Mouse (Mus musculus): ENCODE measurements around the gene Nkx6-1. TPM values are rescaled to one million over a fixed set of nuclear protein-coding genes. Genes with fewer than 3 reads are reported as not detected.
A peak's percentile ranks its signal among the peaks of the same experiment; 100 is the strongest.

The Nkx6-1 gene
- polyA plus RNA-seq, 1 experiment from 2014 or later: 0.05 TPM

DNA sequence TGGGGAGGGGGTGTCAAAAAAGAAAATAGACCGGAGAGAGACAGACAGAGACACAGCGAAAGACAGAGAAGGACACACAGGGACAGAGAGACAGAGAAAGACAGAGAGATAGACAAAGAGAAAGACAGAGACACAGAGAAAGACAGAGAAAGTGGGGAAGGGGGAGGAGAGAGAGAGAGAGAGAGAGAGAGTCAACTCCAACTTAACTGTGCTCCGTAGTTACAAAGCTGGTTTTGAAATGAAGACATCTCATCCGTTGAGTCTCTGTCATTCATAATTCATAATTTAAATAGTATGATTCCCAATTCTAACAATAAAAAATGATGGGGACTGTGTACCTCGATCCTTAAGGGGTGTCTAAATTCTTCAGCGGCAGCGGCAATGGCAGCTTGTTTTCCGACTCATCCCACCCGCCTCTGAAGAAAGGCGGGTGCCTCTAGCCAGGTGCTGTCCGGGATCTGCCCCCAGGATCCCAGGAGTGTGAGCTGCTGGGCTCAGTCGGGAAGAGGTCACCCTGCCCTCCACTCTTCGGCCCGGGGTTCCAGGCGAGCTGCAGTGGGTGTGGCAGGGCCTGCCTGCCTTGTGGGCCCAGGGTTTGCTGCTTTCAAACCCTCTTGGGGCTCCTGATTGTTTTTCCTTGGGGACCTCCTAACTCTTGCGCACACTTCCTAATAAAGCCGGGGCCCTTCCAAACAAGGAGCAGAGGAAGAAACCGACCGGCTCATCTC lies 2.6 kb upstream of the Nkx6-1 start:
- Histone ChIP-seq H3K9me3 (replicated peaks) (no peaks in the 10 kb centered on the region), H3K36me3 (no peaks in the 10 kb centered on the region), H3K4me2 (no peak overlapping the region), H3K4me3 (no peak overlapping the region), H3K4me1 (replicated peaks) (peaks cover 28% of the 10 kb centered on the region), H3K27ac (no peak overlapping the region), H3K9ac (no peak overlapping the region), H3K27me3 (peaks cover 83% of the 10 kb centered on the region)
- ATAC-seq (replicated peaks; ENCODE audit: insufficient number of reproducible peaks, insufficient read depth, low FRiP score, low read depth): no peak
- WGBS: 2% methylated on average over 19 of the region's 19 CpGs

DNA sequence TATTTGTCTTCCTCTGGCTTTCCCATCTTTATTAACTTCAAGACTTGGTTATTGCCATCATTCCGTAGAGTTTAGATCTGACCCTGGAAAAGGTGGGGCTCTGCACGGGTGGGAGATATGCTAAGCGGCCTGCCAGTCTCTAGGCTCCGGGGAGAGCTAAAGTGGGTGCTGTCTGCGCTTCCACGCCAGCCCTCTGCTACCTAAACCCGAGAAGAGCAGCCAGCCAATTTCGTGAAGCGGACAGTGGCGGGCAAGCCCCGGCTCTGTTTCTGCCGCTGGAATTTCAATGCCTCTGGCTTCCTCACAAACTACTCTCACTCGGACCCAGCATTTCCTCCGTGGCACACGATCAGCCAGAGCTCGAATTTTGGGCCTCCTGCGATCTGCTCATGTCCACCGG lies 1.9 kb upstream of the Nkx6-1 start:
- no peak overlapping the region for H3K9ac ChIP-seq
- WGBS: 3% methylated on average over 18 of the region's 18 CpGs

DNA sequence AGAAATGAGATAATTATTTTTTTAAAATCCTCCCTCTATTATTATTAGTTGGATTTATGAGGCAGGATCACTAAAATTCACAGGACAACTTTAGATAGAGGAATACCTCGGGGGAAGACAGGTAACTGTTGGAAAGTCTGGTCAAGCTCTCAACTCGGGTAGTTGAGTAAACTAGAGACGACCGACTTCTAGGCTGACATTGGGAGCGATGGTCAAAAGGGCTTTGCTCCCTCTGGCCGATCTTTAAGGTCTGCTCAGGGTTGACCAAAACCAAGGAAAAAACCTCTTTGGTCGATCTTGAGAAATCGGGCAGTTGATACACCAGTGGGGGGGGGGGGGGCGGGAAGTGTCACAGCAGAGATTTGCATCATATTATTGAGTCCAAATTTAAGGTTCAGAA lies 1.3 kb upstream of the Nkx6-1 start:
- no peaks in the 10 kb centered on the region for H3K9me3 ChIP-seq (replicated peaks)
- 2% methylated on average over 9 of the region's 9 CpGs for WGBS
- no peak for ATAC-seq (replicated peaks; ENCODE audit: insufficient number of reproducible peaks, insufficient read depth, low FRiP score, low read depth)
- H3K27ac ChIP-seq: no peak overlapping the region
- no peak overlapping the region for H3K4me2 ChIP-seq
- H3K27me3 ChIP-seq: peaks cover 97% of the 10 kb centered on the region
- peaks cover 28% of the 10 kb centered on the region for H3K4me1 ChIP-seq (replicated peaks)
- H3K4me3 ChIP-seq: no peak overlapping the region
- no peak overlapping the region for H3K9ac ChIP-seq
- no peaks in the 10 kb centered on the region for H3K36me3 ChIP-seq

More for the DNA sequence above, 1.9 kb upstream of the Nkx6-1 start:
- no peak overlapping the region for H3K4me3 ChIP-seq
- no peak overlapping the region for H3K4me2 ChIP-seq
- H3K4me1 ChIP-seq (replicated peaks): peaks cover 28% of the 10 kb centered on the region
- no peak for ATAC-seq (replicated peaks; ENCODE audit: insufficient number of reproducible peaks, insufficient read depth, low FRiP score, low read depth)
- no peaks in the 10 kb centered on the region for H3K36me3 ChIP-seq
- H3K27ac ChIP-seq: no peak overlapping the region
- H3K9me3 ChIP-seq (replicated peaks): no peaks in the 10 kb centered on the region
- H3K27me3 ChIP-seq: peaks cover 90% of the 10 kb centered on the region

DNA sequence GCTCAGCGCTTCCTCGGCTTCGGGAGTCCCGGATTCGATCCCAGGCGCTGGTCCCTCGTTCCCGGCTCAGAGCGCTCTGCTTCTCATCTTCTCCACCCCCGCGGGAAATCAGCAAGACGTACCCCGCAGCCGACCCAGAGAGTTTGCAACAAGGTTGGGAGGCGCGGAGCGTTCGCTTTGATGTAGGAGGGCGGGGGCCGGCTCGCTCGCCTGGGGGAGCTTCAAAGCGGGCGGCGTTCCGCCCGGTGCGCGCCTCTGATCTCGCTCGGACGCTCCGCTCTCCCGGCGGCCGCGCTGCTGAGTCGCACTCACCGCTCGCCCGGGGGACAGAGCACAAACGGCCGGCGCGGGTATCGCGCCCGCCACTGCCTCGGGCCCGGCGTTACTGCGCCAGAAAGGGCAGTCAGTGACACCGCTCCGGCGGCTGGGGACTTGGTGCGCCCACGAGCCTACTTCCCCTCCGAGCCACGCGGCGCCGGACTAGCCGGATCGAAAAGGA lies 324 bp downstream of the Nkx6-1 start:
- no peaks in the 10 kb centered on the region for H3K9me3 ChIP-seq (replicated peaks)
- no peak overlapping the region for H3K27ac ChIP-seq
- peaks cover 99% of the 10 kb centered on the region for H3K27me3 ChIP-seq
- H3K4me1 ChIP-seq (replicated peaks): peaks cover 30% of the 10 kb centered on the region
- ATAC-seq (replicated peaks; ENCODE audit: insufficient number of reproducible peaks, insufficient read depth, low FRiP score, low read depth): no peak
- H3K36me3 ChIP-seq: no peaks in the 10 kb centered on the region
- WGBS: under 1% methylated on average over 63 of the region's 64 CpGs
- H3K4me3 ChIP-seq: peak overlapping the region; percentile 47
- H3K4me2 ChIP-seq: peak overlapping the region; percentile 84
- H3K9ac ChIP-seq: no peak overlapping the region; the same call in 1 of the 2 replicates

DNA sequence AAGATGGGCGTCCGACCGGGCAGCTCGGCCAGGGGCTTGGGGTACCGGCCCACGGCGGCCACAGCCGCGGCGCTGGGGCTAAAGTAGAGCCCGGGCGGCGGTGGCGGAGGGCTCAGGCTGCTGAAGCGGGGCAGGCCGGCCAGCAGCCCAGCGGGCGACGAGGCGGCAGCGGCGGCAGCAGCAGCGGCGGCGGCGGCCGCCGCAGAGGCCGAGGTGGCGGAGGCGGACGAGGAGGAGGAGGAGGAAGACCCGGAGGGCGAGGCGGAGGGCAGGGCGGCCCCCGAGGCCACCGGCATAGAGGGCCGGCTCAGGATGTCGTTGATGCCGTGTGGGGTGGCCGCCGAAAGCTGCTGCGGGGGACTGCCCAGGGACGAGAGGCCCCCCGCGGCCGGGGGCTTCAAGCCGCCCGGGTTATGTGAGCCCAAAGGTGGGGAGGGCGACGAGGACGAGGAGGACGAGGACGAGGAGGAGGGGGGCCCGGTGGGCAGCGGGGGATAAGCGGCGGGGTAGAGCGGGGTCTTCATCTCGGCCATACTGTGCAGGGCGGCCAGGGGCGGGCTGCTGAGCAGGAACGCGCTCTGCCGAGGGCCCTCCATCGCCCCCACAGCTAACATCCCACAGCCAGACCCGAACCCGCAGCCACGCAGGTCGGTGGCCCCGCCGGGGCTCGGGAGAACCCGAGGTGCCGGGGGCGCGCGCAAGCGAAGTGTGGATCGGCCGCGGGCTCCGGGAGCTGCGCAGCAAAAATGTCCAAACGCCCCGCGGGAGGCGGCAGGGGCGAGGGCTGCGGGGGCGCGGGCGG lies 974 bp downstream of the Nkx6-1 start:
- no peak for ATAC-seq (replicated peaks; ENCODE audit: insufficient number of reproducible peaks, insufficient read depth, low FRiP score, low read depth)
- H3K27me3 ChIP-seq: peaks cover 99% of the 10 kb centered on the region
- H3K4me2 ChIP-seq: peak overlapping the region; percentile 84
- H3K36me3 ChIP-seq: no peaks in the 10 kb centered on the region
- peak overlapping the region; percentile 47 for H3K4me3 ChIP-seq
- no peaks in the 10 kb centered on the region for H3K9me3 ChIP-seq (replicated peaks)
- peak overlapping the region; percentile 42 for H3K9ac ChIP-seq
- H3K27ac ChIP-seq: no peak overlapping the region
- H3K4me1 ChIP-seq (replicated peaks): peaks cover 33% of the 10 kb centered on the region
- 2% methylated on average over 81 of the region's 94 CpGs for WGBS

DNA sequence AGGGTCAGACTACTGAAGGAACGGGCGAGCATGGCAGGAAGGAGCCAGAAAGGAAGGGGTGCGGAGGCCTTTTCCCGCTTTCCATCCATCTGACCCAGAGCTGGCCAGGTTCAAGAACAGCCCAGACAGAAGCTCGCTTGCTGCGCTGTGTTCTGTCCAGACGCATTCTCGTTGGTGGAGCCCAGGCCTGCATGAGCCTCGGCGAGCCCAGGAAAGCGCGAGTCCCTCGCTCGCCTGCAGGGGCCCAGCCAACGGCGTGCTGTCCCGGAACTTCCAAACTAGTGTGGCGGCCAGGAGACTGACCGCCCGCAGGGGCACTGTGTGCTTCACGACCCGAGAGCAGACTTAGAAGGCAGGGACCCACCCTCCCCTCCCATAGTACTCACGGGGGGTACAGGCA lies 1.6 kb downstream of the Nkx6-1 start:
- ATAC-seq (replicated peaks; ENCODE audit: insufficient number of reproducible peaks, insufficient read depth, low FRiP score, low read depth): no peak
- Histone ChIP-seq H3K9me3 (replicated peaks) (no peaks in the 10 kb centered on the region), H3K27ac (no peak overlapping the region), H3K27me3 (peaks cover 99% of the 10 kb centered on the region), H3K9ac (peak overlapping the region; percentile 42), H3K4me1 (replicated peaks) (peaks cover 33% of the 10 kb centered on the region), H3K4me3 (peak overlapping the region; percentile 47), H3K36me3 (no peaks in the 10 kb centered on the region), H3K4me2 (peak overlapping the region; percentile 84)
- WGBS: under 1% methylated on average over 23 of the region's 23 CpGs

DNA sequence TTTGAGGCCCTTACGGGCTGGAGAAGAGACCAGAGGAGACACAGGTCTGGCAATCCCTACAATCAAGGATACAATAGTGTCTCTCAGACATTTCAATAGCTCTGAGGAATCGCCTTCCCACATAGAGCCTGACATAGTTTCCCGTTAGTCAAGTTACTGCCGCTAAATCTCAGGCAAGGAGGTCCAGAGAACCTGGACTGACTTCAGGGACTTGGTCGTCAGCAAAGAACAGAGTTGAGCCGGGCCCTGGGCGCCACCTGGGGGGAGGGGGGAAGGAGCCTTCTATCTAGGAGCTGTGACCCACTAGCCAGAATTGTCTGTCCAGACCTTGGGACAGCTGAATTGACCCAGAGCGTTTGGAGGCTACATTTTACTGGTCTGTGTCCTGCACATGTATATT lies 2.3 kb downstream of the Nkx6-1 start:
- WGBS: 5% methylated on average over 8 of the region's 8 CpGs
- no peak for ATAC-seq (replicated peaks; ENCODE audit: insufficient number of reproducible peaks, insufficient read depth, low FRiP score, low read depth)
- H3K4me3 ChIP-seq: no peak overlapping the region
- no peak overlapping the region for H3K9ac ChIP-seq
- no peak overlapping the region for H3K4me2 ChIP-seq
- H3K9me3 ChIP-seq (replicated peaks): no peaks in the 10 kb centered on the region
- H3K36me3 ChIP-seq: no peaks in the 10 kb centered on the region
- H3K27me3 ChIP-seq: peaks cover 98% of the 10 kb centered on the region
- peaks cover 33% of the 10 kb centered on the region for H3K4me1 ChIP-seq (replicated peaks)
- no peak overlapping the region for H3K27ac ChIP-seq

DNA sequence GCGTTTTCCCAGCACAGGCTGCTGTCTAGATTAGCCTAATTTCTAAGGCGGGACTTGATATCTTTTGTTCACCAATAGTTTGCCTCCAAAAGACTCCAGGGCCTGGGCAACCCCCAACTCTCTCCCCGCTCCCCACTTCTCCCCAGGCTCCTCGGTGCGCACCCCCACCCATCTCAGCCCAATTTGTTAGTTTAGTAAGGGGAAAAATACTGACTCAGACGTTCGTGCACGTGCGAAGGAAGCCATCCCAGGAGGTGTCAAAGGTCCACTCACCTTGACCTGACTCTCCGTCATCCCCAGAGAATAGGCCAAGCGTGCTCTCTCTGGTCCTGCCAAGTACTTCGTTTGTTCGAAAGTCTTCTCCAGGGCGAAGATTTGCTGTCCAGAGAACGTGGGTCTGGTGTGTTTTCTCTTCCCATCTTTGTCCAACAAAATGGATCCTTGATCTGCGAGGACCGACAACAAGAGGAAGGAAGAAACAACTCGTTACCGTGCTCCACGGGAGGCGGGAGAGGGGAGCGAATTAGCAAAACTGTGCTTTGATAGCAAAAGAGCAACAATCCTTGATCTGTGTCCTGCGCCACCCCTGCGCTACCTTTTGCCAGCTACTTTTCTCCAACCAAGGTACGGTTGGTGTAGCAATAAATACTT lies 3.1 kb downstream of the Nkx6-1 start:
- H3K4me3 ChIP-seq: no peak overlapping the region
- no peak overlapping the region for H3K9ac ChIP-seq
- 3% methylated on average over 25 of the region's 25 CpGs for WGBS
- H3K9me3 ChIP-seq (replicated peaks): no peaks in the 10 kb centered on the region
- H3K4me2 ChIP-seq: no peak overlapping the region
- H3K4me1 ChIP-seq (replicated peaks): peaks cover 33% of the 10 kb centered on the region
- H3K36me3 ChIP-seq: no peaks in the 10 kb centered on the region
- peaks cover 98% of the 10 kb centered on the region for H3K27me3 ChIP-seq
- no peak for ATAC-seq (replicated peaks; ENCODE audit: insufficient number of reproducible peaks, insufficient read depth, low FRiP score, low read depth)
- H3K27ac ChIP-seq: no peak overlapping the region

DNA sequence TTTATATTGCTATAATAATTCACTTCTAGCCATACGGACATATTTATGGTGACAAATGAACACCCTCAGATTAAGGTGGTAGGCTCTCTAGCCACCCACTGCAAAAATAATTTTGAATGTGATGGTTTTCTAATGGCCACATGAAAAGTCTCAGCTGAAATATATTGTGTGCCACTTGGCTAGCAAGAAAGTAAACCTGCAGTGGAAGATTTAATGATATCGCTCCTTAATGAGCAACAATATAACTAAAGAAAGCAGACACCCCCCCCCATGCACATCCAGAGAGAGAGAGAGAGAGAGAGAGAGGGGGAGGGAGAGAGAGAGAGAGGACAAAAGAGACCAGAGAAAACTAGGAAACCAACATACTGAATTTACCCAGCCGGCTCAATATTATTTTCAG lies 4.1 kb downstream of the Nkx6-1 start:
- no peak overlapping the region for H3K27ac ChIP-seq
- no peak overlapping the region for H3K4me2 ChIP-seq
- H3K9me3 ChIP-seq (replicated peaks): no peaks in the 10 kb centered on the region
- 13% methylated on average over 3 of the region's 3 CpGs for WGBS
- H3K36me3 ChIP-seq: no peaks in the 10 kb centered on the region
- H3K9ac ChIP-seq: no peak overlapping the region
- peaks cover 32% of the 10 kb centered on the region for H3K4me1 ChIP-seq (replicated peaks)
- H3K27me3 ChIP-seq: peaks cover 98% of the 10 kb centered on the region
- H3K4me3 ChIP-seq: no peak overlapping the region
- no peak for ATAC-seq (replicated peaks; ENCODE audit: insufficient number of reproducible peaks, insufficient read depth, low FRiP score, low read depth)

DNA sequence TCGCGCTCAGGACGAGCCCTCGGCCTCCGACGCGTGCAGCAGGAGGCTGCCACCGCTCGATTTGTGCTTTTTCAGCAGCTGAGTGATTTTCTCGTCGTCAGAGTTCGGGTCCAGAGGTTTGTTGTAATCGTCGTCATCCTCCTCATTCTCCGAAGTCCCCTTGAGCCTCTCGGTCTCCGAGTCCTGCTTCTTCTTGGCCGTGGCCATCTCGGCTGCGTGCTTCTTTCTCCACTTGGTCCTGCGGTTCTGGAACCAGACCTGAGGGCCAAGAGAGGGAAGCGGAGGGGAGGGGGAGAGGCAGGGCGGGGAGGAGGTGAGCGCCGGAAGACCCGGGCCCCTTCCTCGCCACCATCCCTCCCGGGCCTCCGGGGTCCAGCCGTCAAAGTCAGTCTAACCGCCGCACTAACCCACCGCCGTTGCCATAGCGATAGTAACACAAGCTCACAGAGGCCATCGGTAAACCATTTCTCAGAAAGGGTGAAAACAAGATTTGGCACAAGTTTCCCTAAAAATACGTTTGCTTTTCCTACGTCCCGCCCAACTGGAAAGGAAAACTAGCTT lies 5.3 kb downstream of the Nkx6-1 start:
- Histone ChIP-seq H3K4me1 (replicated peaks) (peaks cover 21% of the 10 kb centered on the region), H3K4me2 (0 out of 2 replicates have a peak overlapping the region, but pooled peaks have one; percentile 1), H3K9ac (no peak overlapping the region), H3K36me3 (no peaks in the 10 kb centered on the region), H3K27ac (no peak overlapping the region), H3K27me3 (peaks cover 98% of the 10 kb centered on the region), H3K4me3 (peak overlapping the region; percentile 1; the same call in 1 of the 2 replicates), H3K9me3 (replicated peaks) (no peaks in the 10 kb centered on the region)
- WGBS: 2% methylated on average over 39 of the region's 39 CpGs
- no peak for ATAC-seq (replicated peaks; ENCODE audit: insufficient number of reproducible peaks, insufficient read depth, low FRiP score, low read depth)

DNA sequence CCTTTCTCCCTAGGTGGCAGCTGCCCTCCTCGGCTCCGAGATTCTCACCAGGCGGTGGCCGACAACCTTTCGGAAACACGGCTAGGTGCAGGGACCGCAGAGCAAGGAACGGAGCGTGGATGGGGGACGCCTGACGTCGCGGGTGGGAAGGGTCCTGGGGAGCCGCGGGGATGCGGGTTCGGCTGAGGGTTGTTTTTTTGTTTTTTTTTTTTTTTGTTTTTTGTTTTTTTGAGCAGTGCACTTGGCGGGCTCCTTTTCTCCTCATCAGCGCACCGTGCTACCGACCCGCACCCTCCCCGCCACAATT lies 5.9 kb downstream of the Nkx6-1 start:
- Histone ChIP-seq H3K4me2 (no peak overlapping the region), H3K27ac (no peak overlapping the region), H3K4me3 (peak overlapping the region; percentile 1; the same call in 1 of the 2 replicates), H3K4me1 (replicated peaks) (peaks cover 16% of the 10 kb centered on the region), H3K9me3 (replicated peaks) (no peaks in the 10 kb centered on the region), H3K36me3 (no peaks in the 10 kb centered on the region), H3K27me3 (peaks cover 98% of the 10 kb centered on the region), H3K9ac (no peak overlapping the region)
- ATAC-seq (replicated peaks; ENCODE audit: insufficient number of reproducible peaks, insufficient read depth, low FRiP score, low read depth): no peak
- WGBS: under 1% methylated on average over 23 of the region's 23 CpGs
